Mouse (Mus musculus) ES-Bruce4 (cell line): Measurements from ENCODE around the gene Taok2.

Experiments
- CTCF ChIP-seq: IDR thresholded peaks from one replicate; pipeline ENCODE4 v1.8.1; 2011; ENCODE audit warnings: low read depth, low read length
- EP300 ChIP-seq: IDR thresholded peaks from 2 replicates; pipeline ENCODE4 v1.6.1; 2011; ENCODE audit warnings: low read depth, low read length; ENCODE audit not compliant: insufficient read depth
- POLR2A ChIP-seq: IDR thresholded peaks from one replicate; pipeline ENCODE4 v1.8.1; 2011; ENCODE audit warnings: low read length; ENCODE audit not compliant: insufficient read depth

DNA sequence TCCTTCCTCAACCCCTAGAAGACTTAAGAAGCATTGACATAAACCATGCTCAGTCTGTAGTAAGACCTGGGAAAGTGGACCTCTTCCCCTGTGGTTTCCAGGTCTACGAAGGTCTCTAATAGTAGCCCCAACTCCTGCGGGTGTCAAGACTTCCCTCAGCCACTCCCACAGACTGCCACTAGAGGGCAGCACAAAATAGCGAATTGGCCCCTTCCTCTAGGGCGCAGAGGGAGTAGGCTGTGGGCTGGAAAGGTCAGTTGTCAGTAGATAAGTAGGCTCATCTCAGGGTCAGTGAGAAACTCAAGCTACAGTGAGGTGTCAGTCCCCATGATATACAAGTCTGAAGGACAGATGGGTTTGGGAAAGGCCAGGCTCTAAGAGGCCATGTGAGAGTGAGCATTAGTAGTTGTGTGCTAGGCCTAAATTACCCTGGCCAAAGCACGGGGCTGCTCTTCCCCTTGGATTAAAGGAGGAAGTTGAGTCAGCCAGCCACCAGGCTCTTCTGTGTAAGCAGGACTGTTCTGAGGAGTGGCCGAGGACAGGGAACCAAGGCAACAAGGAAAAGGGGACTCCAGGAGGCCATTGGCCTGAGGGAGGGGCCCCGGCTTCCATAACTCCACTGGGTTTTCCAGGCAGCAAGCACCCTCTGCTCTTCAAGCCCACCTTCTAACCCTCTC lies 62.5 kb downstream of the Taok2 start:
- TF ChIP-seq POLR2A, result no peak
- peak; percentile 99 for TF ChIP-seq CTCF
- TF ChIP-seq EP300, result peak; percentile 33; the same call in 1 of the 2 replicates
